Mouse (Mus musculus) hindlimb bud, embryonic 11.5 days (tissue): ENCODE data around the gene Slc7a6.

Experiments
- DNase-seq: peaks from one replicate; pipeline ENCODE4 v3.0.0-alpha.2; 2012; ENCODE audit warnings: low read depth, low spot score; ENCODE audit errors: extremely low spot score

Gene Slc7a6

DNA sequence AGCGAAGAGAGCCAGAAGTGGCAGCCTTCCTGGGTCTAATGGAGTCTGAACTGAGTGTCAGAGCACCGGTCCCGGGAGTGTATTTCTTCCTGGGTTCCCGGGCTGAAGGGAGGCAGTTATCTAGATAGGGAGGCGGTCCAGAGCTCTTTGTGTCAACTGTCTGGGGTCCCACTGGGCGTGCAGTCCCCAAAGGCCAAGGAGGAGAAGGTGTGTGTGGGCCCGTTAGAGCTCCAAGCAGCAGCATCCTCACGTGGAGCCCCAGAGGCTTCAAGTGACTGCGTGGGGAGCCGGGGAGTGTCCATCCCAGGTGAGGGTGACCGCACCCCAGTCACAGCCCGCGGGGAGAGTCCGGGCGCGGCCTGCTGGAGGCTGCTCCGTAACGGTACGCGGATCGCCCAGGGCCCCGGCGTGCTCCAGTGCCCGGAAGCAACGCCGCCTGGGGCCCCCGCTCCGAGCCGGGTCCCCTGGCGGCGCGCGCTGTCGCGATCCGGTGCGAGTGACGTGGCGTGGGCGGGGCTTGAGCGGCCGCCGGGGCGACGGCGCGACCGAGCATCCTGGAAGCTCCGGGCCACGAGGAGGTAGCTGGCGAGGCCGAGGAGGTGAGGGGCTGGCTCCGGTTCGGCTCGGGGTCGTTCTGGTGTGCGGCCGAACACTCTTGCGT is at the start of gene Slc7a6:
Slc7a6 (plus strand) TSS at position 502 of the 661 bp plus-strand sequence.
- no peak for DNase-seq

DNA sequence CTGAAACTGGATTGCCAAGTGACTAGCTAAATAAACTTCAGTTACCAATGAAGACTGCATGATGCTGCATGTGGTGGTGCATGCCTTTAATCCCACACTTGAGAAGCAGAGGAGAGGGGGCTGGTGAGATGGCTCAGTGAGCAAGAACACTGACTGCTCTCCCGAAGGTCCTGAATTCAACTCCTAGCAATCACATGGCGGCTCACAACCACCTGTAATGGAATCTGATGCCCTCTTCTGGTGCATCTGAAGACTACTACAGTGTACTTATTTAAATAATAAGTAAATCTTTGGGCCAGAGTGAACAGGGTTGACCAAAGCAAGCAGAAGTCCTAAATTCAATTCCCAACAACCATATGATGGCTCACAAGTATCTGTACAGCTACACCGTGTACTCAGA is 45.2 kb upstream of the Slc7a6 start:
- no peak for DNase-seq

DNA sequence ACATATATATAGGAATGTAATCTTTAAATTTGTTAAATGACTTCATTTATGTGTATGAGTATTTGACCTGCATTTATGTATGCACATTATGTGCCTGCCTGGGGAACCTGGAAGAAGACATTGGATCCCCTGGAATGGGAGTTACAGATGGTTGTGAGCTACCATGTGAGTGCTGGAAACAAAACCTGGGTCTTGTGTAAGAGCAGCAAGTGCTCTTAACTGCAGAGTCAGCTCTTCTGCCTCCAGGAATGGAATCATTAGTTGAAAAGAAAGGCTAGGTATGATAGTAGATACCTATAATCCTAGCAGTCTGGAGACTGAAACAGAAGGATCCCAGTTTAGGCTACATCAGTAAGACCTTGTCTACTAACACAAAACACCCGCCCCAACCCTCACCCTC is 42.6 kb upstream of the Slc7a6 start:
- DNase-seq, result no peak

- no peak for DNase-seq
Observed at GRCm38 (mm10) chr8:106127054-106127453, 41.6 kb upstream of the Slc7a6 start.

DNA sequence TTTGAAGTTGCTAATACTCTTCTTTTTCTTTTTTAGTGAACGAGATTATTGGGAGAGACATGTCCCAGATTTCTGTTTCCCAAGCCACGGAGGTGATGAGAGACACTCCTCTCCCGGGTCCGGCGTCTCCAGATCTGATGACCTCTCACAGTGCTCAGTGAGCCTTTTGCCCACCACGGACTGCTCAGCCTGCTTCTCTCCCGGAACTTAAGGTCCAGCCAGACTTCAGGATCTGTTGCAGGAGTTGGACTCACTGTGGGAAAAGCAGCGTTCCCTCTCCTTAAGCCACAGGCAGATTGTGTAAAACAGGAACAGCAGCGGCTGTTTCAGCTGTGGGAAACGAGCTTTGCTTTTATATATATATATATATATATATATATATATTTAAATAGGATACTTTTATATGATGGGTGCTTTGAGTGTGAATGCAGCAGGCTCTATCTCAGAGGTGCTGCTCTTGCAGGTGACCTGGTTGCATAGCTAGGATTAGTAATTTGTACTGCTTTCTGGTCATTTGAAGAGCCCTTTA is 40.7 kb upstream of the Slc7a6 start:
- no peak for DNase-seq

DNA sequence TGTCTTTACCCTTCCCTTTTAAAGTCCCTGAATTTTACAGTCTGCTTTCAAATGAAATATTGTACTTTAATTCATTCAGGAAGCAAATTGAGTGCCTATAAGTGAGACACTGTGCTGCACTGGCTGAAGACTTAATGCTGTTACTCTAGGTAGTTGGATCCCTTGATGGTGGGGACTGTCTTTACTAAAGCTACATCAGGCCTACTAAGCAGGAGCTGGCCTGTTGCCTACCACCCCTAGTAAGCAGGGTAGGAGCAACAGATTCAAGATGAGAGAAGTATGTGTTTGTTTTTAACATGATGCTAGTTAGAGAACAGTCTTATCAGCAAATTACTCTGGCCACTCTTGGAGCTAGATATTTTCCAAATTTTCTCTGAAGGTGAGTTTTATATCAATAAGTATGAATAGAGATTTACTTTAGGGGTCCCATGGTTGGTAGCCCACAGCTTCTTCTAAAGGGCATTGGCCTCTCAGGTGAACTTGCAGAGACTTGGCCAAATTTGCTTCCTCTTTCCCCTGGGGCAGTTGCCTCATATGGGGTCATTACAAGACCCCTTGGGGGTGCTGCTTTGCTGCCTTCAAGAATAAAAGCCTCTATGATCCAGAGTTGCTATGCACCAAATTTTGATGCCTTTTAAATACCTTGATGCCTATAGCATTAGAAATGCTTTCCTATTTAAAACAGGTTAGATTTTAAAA is 39.3 kb upstream of the Slc7a6 start:
- DNase-seq, result no peak

DNA sequence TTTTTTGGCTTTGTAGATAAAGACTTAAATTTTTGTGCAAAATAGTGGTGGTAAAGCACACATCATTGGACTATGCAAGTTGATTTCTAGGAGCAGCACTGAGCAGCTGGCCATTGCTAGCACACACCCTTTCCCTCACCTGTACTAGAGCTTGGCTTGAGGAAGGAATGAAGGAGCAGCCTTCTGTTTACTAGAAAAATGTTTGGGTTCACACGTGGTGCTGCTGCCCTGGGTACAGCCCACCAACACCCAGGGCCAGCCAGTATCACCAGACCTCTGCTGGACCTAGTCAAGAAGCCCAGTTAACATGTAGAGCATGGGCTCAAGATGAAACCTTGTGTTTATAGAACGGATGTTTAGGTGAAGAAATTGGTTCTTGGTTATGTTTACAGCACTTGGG is 38.7 kb upstream of the Slc7a6 start:
- DNase-seq, result no peak

DNA sequence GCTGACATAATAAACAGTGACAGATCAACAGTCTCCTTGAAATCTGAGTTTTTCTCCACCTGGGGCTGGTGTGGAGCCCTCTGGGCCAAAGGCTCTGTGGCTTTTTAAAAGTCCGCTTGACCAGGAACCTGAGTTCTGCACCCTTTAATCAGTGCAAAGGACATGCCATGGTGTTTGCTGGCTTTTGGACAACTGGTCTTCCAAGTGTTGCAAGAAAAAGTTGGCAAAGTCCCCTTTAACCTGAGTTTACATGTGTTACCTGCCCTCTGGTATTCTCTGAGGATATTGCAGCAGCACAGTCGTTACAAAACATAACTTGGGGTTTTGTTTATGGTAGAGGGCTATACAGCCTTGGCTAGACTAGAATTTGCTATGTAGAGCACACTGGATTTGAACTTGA is 38.2 kb upstream of the Slc7a6 start:
- no peak for DNase-seq

DNA sequence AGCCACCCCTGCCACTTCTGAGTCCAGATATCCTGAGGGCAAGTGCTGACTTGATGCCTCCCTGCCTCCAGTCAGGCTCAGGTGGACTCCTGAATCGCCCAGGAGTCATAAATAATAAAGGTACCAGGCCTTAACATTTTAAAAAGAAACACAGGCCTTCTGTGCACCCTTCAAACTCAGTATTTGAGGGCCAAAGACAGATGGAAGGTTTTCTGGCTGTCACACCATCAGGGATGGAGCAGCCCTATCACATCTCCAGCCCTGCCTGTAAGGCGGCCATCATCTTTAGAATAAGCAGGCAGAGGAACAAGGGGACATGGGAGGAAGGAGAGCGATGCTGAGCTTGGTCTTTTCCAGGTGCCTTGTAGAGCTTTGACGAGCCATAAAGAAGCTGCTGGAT is 37.6 kb upstream of the Slc7a6 start:
- DNase-seq, result no peak

GRCm38 (mm10) chr8:106131488-106132222 is 37.0 kb upstream of the Slc7a6 start:
- DNase-seq, result no peak

GRCm38 (mm10) chr8:106132356-106132755 is 36.3 kb upstream of the Slc7a6 start:
- no peak for DNase-seq

- DNase-seq, result no peak
Observed at GRCm38 (mm10) chr8:106133526-106133925, 35.1 kb upstream of the Slc7a6 start.

DNA sequence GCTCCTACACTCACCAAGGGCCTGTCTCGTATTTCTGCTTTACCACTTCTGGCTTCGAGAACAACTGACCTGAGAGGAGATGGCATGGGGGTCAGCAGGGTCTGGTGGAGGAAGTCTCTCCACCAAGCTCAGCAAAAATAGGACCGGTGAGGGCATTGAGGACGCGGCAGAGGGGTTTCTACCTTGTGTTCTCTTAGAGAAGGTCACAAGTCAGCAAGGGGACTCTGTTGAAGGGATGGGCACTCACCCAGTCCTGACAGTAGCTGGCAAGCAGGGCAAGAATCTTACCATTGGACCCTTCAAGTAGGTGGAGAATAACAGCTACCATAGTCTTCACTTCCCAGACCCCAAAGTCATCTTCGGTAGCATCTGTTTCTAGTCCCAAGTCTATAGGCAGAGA is 34.7 kb upstream of the Slc7a6 start:
- DNase-seq, result no peak

GRCm38 (mm10) chr8:106134751-106135571 is 33.7 kb upstream of the Slc7a6 start:
- DNase-seq, result no peak

- DNase-seq, result no peak
Observed at GRCm38 (mm10) chr8:106135672-106136071, 33.0 kb upstream of the Slc7a6 start.

- no peak for DNase-seq
Observed at GRCm38 (mm10) chr8:106136156-106137130, 32.2 kb upstream of the Slc7a6 start, which contains the start of gene Esrp2. Gene Esrp2 (minus strand): TSS chr8:106136974.

DNA sequence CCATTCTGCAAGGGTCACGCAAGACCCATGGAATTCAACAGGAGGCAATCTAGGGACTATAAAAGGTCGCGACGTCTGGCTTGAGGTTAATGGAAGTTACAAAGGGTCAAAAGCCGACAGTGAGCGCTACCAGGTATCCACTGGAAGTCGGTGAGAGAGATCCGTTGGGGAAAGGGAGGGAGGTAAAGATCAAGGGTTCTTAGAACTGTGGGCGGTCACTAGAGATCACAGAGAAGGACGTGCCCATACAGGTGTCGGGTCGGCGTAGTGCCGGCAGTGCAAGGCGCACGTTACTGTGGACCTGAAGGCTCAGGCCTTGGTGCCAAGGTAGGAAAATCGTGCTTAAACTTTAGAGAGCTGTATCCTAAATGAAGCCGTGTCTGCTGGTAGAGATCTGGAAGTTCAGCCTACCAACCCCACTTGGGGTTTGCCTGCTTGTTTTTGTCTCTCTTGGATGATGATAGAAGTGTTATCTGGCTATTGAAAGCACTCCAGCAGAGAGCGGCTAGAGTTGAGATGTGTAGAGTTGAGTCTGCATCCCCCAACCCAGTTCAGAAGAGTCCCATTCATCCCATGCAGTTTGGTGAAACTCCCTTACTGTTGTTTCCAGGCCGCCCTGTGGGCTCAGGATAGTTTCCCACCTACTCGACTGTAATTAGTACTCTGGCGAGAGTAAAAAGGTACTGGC is 31.3 kb upstream of the Slc7a6 start:
- DNase-seq, result no peak

DNA sequence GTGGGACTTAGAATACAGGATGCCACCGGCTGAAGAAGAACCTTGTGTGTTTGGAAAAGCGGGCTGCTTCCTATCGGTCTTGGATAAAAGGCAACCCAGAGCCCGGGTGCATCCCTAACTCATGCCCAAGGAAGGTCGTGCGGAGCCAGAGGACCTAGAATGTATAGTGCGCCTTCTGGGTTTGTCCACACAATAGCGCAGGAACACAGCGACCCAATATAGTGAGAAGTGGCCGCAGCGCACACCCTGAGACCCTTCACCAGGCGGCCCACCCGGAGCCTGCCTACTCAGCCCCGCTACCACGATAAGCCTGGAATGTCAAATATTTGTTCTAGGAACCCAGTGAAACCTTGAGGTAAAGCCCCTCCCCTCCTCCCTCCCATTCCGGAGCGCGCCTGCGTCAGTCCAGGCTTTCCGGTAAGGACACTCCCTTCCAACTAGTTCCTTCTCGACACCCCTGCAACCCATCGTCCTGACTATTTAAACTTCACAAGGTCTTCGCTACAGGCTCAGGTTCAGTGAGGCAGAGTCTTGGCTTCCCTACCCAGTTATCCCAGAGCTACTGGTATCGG is 30.7 kb upstream of the Slc7a6 start:
- DNase-seq, result no peak

DNA sequence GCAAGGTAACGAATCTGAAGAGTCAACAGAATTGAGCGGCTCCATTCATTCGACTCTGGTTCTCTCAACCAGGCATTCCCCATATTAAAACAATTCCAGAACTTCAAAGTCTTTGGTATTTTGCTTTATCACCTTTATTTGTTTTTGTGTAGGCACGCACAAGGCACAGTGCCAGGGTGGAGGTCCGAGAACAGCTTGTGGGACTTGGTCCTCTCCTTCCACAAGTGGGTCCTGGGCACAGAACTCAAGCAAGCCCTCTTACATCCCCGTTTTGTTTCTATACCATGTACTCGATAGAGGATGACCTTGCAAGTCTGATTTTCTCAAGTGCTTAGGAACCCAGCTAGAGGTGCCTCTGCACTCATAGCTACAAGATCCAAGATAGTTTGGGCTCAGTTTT is 30.0 kb upstream of the Slc7a6 start:
- DNase-seq, result no peak
